Mouse (Mus musculus) E14TG2a.4 (cell line): ENCODE measurements around the gene Tgfbrap1.

Experiments
- CTCF ChIP-seq: conservative IDR thresholded peaks from 2 replicates; pipeline ENCODE4 v1.5.1; 2014; ENCODE audit warnings: low read length
- NANOG ChIP-seq: IDR thresholded peaks from 2 replicates; pipeline ENCODE4 v1.6.1; 2014; ENCODE audit warnings: borderline replicate concordance, low read length, mixed read lengths

GRCm38 (mm10) chr1:43143791-43144190, 45.4 kb upstream of the Tgfbrap1 start:
- TF ChIP-seq CTCF (no peak), NANOG (no peak)
